Mouse (Mus musculus) CD4-positive, CD25-positive, alpha-beta regulatory T cell, adult 4 months (primary cell): Measurements from ENCODE around the gene Cd36. TPM values are rescaled to one million over a fixed set of nuclear protein-coding genes. Genes with fewer than 3 reads are reported as not detected.

Experiments
- ATAC-seq: one replicate; pipeline ENCODE4 v1.8.0; 2017
- polyA plus RNA-seq, 2 experiments: library from polyadenylated mRNA; unstranded; fragments of 100-300 nt; shearing (Covaris generic); gene quantifications; one replicate each; pipeline ENCODE4 v1.2.1; 2017

The Cd36 gene
- polyA plus RNA-seq, 2 experiments from 2014 or later = 0.24 TPM; not detected in 1

DNA sequence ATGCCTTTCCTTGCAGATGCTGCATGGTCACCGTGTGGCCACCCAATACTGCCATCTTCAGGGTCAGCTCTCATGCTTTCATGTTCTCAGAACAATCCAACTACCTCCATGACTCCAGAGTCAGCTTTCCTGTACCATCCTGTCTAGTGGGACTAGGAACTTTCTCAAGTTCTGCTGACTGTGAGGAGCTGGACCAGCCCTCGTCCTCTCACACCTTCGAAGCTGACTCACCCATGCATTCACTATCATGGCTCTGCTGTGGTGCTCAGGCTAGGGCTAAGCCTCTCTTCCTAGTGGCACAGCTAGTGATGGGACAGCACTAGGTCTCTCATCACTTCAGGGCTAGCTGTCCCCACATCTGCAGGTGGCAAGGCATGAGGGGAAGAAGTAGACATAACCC is 30.7 kb downstream of the Cd36 start:
- ATAC-seq = no peak

DNA sequence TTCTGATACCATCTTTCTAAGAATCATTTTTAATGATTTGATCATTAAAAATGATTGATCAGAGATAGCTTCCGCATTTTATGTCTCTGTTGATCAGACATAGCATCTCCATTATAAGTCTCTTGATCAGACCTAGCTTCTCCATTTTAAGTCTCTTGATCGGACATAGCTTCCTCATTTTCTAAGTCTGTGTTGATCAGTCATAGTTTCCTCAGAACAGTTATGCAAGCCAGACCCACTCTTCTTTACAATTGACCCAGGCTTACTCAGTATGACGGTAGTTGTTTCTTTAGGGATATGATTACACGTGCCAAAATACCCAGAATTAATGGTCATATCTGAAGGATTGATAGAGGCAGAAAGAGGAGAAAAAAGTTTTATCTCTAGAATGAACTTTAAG is 31.3 kb downstream of the Cd36 start:
- no peak for ATAC-seq

DNA sequence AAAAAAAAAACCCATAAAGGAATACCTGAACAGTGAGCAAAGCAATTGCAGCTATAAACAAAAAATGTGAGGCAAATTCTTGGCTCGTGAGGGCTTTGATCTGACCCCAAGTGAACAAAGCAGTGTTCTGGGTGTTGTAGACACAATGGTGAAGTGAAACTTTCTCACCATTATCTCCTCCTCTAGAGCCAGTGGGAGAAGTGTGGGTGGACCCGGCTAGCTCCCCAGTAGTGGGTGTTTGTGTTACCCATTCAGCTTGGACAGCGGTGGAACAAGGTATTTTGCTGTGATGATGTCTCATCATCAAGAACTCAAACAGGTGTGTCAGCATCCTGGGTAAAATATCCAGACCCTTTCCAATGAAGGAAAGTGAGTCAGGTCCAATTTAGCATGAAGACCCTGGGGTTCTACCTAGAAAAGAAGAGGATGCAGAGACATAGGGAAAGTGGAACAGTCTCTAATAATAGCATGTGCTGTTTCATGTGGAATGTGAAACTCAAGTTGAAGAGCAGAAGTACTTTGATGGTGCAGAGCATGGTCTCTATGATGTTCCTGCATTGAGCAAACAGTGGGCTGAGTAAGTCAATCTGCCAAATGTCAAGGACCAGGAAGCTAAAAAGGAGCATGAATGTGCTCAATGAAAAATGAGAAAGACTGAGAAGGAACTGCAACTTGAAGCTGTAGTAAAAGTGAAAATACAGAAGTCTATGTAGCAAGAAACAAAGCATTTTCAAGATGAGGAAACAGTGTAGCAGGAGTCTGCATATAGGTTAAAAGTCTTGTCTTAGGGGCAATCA is 34.3 kb downstream of the Cd36 start:
- ATAC-seq = no peak

DNA sequence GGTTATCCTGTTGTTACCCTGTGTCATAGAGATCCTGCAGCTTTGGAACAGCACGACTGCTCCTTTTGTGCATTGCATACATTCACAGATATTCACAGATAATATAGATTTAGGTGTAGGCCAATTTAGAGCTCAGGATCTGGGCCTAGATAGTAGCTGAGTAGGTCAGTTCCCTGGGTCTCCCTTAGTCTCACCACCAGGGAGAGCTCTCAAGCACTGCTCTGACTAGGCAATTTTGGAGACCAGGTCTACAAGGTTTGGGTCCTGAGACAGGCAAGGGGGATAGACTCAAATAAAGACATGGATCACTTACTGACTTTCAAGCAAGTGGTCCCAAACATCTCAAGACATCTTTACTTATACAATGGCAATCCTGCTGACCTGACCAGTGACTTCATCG is 38.0 kb downstream of the Cd36 start:
- no peak for ATAC-seq

DNA sequence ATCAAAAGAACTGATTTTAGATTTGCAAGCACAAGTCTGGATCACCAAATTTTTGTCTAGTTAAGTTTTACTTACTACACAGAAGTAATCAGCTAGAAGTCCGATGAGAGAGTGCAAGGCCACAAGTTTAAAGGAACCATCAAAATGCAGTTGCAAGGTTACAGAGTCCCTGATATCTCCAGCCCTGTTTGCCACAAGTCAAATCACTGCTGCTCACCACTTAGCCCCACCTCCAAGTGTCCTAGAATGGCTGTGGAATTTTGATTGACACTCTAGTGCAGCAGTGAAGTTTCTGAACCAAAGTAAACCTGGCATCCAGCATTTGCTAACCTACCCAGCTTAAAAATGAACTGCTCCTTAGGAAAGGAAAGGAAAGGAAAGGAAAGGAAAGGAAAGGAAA is 39.0 kb downstream of the Cd36 start:
- no peak for ATAC-seq

DNA sequence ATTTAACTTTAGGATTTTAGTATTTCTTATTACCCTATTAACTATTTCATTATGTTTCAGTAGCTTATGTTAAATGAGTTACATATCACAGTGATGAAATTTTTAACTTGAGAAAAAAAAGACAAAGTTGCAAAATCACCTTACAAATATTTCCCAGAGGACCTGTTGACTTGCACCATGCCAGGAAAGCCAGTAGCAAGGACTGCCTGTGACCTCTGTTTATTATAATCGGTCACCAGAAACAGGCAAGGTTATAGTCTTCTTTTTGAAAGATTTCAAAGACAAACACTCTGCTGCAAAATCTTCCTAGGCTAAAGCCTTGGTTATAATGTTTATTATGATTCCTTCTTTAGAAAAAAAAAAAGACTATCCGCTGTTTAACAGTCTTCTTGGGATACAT is 39.9 kb downstream of the Cd36 start:
- no peak for ATAC-seq

DNA sequence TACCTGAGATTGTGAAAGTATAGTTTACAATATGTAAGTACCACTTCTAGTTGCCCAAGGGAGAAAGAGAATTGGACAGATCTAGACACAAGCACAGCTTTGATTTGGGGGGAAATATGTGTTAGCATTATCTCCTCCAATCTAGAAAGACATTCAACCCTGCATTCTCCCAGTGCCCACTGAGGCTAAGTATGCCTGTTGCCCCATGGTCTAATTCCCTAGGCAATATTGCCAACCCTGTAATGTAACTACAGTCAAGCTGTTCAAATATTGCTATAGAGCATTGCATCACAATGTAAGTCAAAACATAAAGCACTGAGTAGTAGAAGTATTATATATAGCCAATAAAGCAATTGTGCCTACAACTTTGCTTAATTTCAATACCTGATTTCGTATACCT is 40.3 kb downstream of the Cd36 start:
- no peak for ATAC-seq

DNA sequence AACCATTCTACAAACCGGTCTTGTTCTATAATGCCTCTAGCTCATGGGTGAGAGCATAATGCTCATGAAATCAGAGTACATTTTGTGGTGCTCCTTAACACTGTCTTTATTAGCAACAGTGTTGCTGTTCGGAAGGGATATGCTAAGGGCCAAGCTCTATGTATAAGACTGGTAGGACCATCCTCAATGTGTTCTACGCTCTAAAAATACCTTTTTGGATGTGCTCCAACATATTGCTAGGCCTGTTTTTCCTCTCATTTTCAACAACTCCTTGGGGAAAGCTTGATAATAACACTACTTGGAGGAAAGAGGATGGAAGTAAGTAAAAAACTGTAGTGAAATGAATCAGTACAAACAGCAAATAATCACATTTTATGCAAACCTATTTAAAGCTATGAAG is 44.7 kb downstream of the Cd36 start:
- ATAC-seq = no peak

DNA sequence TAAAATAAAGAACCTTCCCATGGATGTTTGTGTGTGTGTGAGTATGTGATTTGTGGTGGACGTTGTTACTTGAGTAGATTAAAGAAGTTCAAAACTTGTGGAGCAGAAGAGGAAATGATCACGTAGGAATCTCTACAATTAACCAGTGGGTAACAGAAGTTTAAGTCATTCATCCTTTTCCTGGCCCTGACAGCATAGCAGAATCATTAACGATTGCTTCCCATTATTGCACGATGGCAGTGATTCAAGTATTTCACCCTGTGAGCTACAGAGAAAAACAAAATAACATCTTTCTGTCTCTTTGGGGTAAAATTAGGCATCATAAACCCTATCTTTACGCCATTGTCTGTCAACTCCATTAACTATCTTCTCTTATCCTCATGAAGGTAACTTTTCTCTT is 45.3 kb downstream of the Cd36 start:
- no peak for ATAC-seq

DNA sequence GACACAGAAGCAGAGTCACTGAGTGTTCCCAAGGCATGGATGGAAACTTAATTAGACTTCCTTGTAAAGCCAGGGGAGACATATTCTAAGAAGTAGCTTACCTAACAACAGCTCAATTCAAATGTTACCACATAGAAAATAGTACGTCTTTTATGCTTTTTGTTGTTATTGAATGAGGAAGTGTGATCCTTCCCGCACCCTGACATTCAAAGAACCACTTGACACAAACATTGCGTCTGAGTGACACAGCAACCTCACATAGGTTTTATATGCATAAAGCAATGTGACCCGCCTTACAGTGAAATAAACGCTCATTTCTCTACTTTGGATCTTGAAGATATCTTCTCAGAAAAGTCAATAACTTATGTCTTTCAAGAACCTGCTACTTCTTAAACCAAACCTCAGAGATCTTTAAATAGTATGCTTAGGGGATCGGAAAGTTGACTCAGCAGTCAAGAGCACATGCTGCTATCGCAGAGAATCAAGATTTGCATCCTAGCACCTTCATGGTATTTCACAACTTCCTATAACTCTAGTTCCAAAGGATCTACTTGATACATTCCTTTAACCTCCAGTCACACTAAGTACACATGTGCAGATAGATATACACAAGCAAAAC is 46.4 kb downstream of the Cd36 start:
- no peak for ATAC-seq

DNA sequence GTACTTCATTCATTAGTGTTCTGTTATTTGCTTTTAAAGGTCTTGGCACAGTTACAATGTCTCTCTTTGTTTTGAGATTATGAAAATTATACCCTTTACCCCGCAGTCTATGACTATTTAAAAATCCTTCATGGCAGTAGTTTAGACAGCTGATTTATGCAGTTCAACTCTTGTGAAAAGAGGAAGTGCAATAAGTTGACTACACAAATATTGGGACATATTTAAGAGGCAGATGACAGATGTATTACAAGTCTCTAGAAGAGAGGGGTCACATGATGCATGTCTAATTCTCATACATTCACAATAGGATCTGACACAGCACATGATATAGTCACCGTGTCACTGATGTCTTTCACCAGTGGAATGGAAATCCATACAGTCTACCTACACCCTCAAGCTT is 49.1 kb downstream of the Cd36 start:
- no peak for ATAC-seq

DNA sequence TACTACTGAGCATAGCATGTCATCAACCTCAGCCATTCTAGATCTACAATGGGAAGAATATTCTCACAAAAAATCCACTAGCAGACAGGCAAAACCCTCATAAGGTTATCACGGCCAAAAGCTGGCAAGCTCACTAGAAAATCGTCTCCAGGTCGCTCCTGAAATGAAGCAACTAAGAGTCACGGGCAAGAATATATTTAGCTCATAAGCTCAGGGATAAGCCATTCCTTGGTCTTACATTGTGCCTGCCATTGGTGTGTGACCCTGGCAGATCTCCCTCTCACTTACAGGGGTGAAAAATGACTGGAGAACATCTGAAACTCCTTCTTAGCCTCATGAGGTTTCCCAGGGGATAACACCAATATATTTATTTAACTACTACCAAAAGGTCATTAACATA is 52.2 kb downstream of the Cd36 start:
- ATAC-seq = no peak

DNA sequence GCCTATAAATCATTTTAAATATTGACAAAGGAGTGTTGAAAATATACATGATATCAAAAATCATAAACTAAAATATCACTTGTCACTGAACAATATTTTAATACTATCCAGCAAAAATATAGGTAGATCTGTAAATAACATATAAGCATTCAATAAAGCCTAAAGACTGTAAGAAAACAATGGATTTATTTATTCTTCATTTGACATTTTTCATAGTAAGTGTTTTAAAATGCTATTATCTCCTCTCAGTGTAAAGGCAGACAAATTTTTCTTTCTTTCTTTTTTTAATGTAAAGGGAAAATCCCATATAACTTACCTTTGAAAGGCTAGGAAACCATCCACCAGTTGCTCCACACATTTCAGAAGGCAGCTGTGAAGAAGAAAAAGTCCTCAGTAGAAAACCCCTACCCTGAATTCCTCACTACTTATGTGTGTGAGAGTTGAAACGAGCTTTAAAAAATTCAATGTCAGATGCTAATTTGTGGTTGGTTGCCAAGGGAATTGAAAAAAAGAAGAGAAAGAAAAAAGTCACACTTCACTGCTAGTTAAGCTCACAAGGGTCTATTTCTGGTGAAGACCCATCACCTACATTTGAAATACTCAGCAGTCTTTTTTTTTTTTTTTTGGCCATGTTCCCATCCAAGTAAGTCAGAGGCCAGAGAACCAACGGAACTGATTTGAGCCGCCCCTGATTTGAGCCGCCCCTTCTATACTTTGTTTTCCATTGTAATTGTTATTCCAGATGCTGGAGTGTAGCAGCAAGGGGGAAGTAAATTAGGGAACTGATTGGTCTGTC is 53.1 kb downstream of the Cd36 start:
- ATAC-seq = no peak

DNA sequence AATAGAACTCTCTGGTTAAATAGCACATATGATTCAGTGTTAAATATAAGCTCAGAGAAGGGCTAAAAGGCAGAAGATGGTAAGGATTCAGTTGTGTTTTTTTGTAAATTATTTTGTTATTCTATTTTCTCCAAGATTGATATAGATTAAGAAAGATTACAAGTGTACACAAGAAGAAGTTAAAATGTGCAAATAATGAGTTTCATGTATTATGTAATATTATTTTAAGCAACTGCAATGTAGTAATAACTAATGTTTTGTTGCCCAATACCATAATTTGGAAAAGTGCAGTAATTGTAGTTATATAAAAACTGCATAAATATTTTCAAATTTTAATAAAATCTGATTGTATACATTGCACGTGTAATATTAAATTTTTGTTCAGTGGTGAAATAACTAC is 54.8 kb downstream of the Cd36 start:
- no peak for ATAC-seq

DNA sequence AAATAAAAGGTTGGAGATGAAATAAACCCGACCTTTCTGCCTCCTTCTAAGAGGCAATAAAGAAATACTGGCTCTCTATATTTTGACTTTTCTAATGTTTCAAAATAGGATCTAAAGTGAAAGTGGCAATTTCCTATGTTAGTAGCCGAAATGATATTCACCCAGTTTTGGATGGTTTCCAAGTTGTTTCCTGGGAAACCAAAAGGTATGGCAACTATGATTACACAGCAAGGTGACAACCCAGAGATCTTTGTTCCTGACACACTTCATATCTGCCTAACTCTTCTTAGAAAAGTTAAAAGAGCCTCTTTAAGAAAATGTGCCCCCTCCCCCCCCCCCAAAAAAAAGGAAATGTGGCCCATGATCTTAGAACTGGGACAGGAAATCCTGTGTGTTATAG is 58.1 kb downstream of the Cd36 start:
- no peak for ATAC-seq

DNA sequence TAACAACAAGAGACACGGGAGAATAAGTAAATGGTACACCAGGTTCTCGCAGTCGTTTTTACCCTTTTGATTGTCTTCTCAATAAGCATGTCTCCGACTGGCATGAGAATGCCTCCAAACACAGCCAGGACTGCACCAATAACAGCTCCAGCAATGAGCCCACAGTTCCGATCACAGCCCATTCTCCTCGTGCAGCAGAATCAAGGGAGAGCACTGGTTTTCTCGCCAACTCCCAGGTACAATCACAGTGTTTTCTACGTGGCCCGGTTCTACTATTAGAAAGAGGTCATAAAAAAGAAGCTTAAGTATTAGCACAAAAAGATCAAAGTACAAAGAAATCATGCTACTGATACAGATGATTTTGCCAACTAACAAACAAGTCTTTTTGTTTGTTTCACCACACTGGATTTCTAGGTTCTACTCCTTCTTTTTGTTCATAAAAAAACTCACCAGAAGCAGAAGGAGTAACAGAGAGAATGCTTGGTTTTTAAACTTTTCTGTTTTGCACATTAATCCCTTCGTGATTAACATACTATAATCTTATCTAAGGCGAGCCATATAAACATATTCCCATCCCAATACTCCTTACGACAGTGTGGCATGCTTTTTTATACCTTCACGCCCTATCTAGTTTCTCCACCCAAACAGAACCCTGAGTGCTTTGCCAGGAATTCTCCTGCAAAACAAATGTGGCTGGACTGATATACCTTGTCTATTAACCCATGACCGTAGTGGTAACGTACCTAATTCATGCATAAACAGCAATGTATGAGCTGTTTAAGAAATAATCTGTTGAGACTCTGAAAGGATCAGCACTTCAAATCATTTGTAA is 59.7 kb downstream of the Cd36 start:
- no peak for ATAC-seq

DNA sequence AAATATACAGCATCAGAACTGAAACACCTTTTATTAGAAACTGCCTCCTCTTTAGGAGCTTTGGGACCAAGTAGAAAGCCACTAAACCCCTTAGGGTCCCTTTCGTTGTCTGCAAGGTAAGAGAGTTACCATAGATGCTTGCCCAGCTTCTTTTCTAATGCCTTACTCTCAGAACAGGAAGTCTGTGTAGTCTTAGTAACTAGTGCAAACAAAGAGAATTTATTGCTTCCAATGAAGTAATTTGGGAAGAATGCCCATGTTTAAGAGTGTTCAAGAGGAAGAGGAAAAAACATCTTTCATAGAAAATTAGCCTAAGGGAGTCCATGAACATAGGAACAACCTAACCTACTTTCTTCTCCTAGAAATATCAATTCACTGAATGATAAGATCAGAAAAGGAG is 67.2 kb downstream of the Cd36 start:
- no peak for ATAC-seq

DNA sequence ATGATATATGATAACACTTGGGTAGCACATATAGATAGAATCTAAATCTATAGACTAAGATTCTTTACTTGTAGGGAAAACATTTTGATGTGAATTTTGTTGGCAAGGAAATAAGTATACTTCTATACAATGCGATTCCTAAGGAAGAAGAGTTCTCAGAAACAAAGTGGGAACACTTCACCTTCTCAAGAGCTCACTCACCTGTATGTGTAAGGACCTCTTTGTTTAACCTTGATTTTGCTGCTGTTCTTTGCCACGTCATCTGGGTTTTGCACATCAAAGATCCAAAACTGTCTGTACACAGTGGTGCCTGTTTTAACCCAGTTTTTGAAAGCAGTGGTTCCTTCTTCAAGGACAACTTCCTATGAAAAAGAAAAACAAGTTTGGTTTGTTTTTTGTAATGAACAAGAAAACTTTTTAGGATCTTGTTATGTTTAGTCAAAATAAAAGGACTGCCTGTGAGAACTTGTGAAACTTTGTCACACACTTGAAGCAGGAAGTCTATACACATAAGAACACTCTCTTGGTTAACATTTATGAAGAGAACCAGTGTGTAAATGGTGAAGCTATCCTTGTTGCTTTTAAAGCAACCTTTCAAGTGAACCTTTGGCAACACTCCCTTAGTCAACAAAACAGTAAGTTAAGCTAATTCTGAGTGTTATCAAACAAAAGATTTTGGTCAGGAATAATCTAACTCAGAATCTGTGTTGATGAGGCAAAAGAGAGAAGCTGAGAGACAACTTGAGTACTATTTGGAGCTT is 68.2 kb downstream of the Cd36 start:
- ATAC-seq = no peak

DNA sequence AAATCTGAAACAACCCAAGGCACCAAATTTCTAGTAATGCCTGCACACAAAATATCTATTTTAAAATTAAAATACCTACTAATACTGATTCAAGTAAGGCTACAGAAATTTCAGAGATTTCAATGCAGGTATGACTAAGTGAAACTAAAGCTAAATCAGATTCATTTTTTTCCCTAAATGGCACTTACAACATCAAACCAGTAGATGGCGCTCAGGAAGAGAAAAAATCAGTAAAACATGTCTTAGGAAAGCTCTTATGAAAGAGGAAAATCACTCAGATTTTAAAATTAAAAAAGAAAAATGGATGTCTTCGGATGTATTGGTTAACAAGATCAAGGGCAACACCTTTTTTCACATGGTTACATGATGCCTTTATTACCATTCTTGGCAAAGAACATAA is 72.4 kb downstream of the Cd36 start:
- ATAC-seq = no peak

DNA sequence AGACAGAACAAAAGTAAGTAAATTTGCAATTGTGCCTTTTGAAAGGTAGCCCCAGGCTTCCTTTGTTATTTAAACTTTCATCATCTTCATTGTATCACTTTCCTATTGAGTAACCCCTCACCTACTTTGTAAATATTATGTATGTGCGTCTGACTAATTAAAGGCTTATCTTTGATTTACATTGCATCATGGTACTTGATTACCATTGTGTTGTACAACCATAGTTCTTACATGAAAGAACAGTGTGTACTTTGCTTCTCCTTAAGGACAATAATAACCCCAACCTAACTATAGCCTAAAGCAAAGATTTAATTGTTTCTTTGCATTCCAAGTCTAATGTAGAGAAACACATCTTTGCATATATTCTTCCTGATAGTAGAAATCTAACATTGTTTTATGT is 78.3 kb downstream of the Cd36 start:
- no peak for ATAC-seq

DNA sequence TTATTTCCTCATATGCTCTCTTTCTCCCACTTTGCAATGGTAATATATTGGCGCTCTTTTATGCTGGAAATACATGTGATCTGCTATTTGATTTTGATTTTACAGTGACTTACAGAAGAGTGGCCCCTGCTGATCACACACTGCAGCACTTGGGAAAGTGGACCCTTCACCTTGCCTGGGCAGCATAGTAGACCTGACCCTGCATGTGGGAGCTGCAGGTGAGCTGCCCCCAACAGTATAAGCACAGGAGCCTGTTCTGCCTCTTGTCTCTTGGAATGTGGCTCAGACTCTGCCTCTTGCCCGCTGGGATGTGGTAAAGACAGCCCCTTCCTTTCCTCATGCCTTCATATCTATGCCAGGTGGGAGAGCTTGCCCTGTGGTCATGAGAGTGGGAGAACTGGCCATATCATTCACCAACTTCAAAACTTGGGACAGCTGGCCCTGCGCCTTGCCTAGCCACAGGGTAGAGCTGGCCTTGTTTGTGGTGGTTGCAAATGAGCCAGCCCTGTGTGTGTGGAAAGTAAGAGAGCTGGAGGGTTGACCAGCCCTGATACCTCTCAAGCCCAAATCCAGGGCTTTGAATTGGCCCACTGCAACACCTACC is 81.7 kb downstream of the Cd36 start:
- ATAC-seq = no peak

DNA sequence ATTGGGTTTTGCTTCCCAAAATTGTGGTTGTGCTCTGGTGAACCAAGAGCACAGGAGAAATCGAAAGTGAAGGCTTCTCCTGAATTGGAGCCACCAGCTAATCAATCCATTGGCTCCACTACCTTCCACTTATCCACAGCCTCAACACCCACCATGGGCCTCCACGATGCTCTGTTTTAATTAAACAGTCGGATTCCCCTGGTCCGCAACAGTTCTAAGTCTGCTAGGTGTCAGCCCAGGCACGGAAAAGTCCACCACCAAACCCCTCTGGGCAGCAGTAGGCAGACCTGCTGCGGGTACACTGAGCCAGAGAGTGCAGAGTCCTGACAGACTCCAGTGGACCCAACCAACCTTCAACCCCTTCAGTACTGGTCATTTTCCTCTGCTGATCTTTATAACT is 112.0 kb downstream of the Cd36 start:
- no peak for ATAC-seq
